Mouse (Mus musculus): ENCODE data around the gene Notum.

DNA sequence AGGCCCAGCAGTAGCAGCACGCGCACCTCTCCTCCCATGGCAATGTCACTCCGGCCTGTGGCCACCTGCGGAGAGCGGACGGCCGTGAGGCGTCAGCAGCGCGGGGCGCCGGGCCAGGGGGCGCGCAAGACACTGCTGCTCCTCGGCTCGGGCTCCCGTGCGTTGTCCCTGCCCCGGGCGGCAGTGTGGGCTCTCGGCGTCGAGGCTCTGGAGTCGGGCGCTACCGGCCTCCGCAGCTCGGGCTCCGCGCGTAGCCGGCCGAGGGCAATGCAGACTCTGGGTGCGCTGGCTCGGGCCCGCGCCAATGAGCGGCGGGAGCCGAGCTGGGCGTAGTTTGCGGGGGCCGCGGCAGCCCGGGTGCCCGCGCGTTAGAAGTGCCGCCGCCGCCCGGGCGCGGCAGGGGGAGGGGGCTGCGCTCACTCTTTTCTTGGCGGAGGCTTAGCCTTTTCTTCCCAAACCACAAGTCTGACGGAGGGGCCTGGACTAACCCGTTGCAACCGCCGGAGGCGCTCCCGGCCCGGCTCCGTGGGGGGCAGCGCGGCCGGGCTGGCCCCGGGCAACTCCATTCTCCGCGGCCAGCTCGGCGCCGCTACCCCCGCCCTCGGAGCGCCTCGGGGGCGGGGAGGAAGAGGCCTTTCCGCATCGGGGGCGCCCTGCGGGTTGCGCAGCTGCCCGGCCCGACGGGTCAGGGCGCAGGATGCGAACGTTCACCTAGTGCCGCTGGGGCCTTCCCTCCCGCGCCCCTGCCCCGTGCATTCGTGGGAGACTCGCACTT lies 487 bp downstream of the Notum start:
- TF ChIP-seq CTCF (IDR thresholded peaks at IDR 0.05; ENCODE audit: borderline replicate concordance, control insufficient read depth, extremely low read depth, insufficient read depth, low read length, poor library complexity) (no peak), POLR2A (IDR thresholded peaks at IDR 0.05; ENCODE audit: control insufficient read depth, extremely low read depth, insufficient read depth, low read length, poor library complexity) (no peak)

Measured in thymus, adult 2 months (tissue).